Mouse (Mus musculus): ENCODE measurements around the gene Myog. TPM values are rescaled to one million over a fixed set of nuclear protein-coding genes. Genes with fewer than 3 reads are reported as not detected.
A peak's percentile ranks its signal among the peaks of the same experiment; 100 is the strongest.

The Myog gene
- polyA plus RNA-seq, 1 experiment = not detected

- Histone ChIP-seq H3K27ac (ENCODE audit: insufficient read depth, low read length) (peak overlapping the region; percentile 97), H3K4me1 (ENCODE audit: control insufficient read depth, insufficient read depth, low read length) (peaks cover 64% of the 10 kb centered on the region), H3K4me3 (replicated peaks; ENCODE audit: insufficient read depth, low read depth, low read length) (peak overlapping the region; percentile 21), H3K27me3 (ENCODE audit: control insufficient read depth, insufficient read depth, low read length) (no peaks in the 10 kb centered on the region)
- WGBS = 51% methylated on average over 11 of the region's 11 CpGs
- TF ChIP-seq POLR2A (IDR thresholded peaks at IDR 0.05; ENCODE audit: borderline replicate concordance, insufficient read depth, low read length) = no peak
- no peak for TF ChIP-seq CTCF (IDR thresholded peaks at IDR 0.05; ENCODE audit: borderline replicate concordance, insufficient read depth, low read depth, low read length)
- DNase-seq = peak; percentile 50 to 59
These were observed 47.3 kb downstream of the Myog start for GRCm38 (mm10) chr1:134336958-134337710.

GRCm38 (mm10) chr1:134339162-134339561 is 49.4 kb downstream of the Myog start:
- TF ChIP-seq POLR2A (IDR thresholded peaks at IDR 0.05; ENCODE audit: borderline replicate concordance, insufficient read depth, low read length) (no peak), CTCF (IDR thresholded peaks at IDR 0.05; ENCODE audit: borderline replicate concordance, insufficient read depth, low read depth, low read length) (no peak)
- peak overlapping the region; percentile 37; the same call in 1 of the 2 replicates for H3K27ac ChIP-seq (ENCODE audit: insufficient read depth, low read length)
- H3K4me1 ChIP-seq (ENCODE audit: control insufficient read depth, insufficient read depth, low read length) = peaks cover 45% of the 10 kb centered on the region
- 68% methylated on average over 7 of the region's 7 CpGs for WGBS
- H3K4me3 ChIP-seq (replicated peaks; ENCODE audit: insufficient read depth, low read depth, low read length) = no peak overlapping the region
- DNase-seq = no peak
- no peaks in the 10 kb centered on the region for H3K27me3 ChIP-seq (ENCODE audit: control insufficient read depth, insufficient read depth, low read length)

DNA sequence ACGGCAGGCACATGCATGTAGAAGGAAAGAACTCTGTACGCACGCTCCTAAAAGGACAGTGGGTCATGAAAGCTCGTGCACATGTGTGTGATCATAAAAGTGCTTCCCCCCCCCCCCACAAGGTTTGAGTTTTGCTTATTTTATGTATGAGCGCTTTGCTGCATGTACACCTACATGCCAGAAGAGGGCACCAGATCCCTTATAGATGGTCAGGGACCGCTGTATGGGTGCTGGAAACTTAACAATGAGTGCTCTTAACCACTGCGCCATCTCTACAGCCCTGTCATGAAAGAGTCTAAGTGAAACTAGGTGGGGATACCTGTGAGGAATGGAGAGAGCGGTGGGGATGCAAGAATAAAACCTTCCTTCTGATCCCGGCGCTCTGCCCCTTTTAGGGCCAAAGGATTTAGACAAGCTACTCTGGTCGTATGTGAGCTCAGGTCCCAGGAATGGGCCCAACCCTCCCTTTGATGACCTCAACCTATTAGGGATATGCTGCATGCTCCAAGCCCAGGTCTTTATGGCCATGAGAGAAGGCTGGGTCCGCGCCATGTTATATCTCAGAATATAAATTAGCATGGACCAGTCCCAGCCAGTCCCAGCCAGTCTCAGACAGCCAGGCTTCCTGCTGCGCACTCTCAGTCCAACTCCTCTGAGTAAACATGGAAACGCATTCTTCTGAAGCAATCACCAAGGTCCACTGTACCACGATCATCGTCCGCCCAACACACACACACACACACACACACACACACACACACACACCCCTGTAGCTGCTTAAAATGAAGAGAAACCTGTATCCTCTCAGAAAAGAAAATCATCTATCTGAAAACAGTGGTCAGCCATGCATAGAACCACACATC is 50.2 kb downstream of the Myog start:
- WGBS = 71% methylated on average over 18 of the region's 18 CpGs
- H3K4me3 ChIP-seq (replicated peaks; ENCODE audit: insufficient read depth, low read depth, low read length) = peak overlapping the region; percentile 10
- H3K4me1 ChIP-seq (ENCODE audit: control insufficient read depth, insufficient read depth, low read length) = peaks cover 37% of the 10 kb centered on the region
- TF ChIP-seq CTCF (IDR thresholded peaks at IDR 0.05; ENCODE audit: borderline replicate concordance, insufficient read depth, low read depth, low read length) = 0 out of 2 replicates have a peak, but pooled peaks have one; percentile 32
- TF ChIP-seq POLR2A (IDR thresholded peaks at IDR 0.05; ENCODE audit: borderline replicate concordance, insufficient read depth, low read length) = no peak
- H3K27ac ChIP-seq (ENCODE audit: insufficient read depth, low read length) = peak overlapping the region; percentile 45
- peak in 1 of 2 experiments; percentile 31 for DNase-seq
- H3K27me3 ChIP-seq (ENCODE audit: control insufficient read depth, insufficient read depth, low read length) = no peaks in the 10 kb centered on the region

DNA sequence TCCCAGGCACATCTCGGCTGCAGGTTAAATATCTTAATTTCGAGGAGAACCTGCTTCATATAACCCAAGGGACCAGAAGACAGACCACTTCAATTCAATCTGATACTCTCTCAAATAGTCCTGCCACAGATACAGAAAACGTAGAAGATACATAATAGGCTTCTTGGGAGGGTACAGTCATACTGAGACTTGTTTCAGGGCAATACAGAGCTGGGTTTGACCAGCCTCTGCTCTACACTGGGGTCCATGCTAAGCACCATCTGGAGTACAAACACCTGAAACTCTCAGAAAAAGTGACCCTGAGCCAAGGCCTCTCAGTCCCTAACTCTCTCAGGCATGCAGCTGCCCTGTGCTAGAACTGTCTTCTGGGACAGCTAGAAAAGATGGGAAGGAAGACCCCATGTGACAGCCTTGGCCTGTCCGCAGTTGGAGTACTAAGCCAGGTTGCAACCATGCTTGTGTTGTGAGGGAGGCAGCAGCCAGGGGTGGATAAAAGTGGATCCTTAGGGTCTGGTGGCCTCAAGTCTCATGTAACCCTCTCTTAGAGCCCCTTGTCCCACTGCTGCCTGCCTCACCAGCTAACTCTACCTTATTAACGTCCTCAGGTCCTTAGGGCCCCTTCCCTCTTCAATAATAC is 52.0 kb downstream of the Myog start:
- Histone ChIP-seq H3K27me3 (ENCODE audit: control insufficient read depth, insufficient read depth, low read length) (no peaks in the 10 kb centered on the region), H3K27ac (ENCODE audit: insufficient read depth, low read length) (peak overlapping the region; percentile 94), H3K4me3 (replicated peaks; ENCODE audit: insufficient read depth, low read depth, low read length) (peak overlapping the region; percentile 86), H3K4me1 (ENCODE audit: control insufficient read depth, insufficient read depth, low read length) (peaks cover 28% of the 10 kb centered on the region)
- no peak for TF ChIP-seq POLR2A (IDR thresholded peaks at IDR 0.05; ENCODE audit: borderline replicate concordance, insufficient read depth, low read length)
- no peak for DNase-seq
- 13% methylated on average over 5 of the region's 5 CpGs for WGBS

Other genes with a start within 250 kb of the Myog start
- 11.9 and 15.3 TPM in 2 replicates for gene Btg2, start 210.9 kb upstream of the Myog start, polyA plus RNA-seq (2012; rRNA removed)
- not detected in 2 replicates for gene Chit1, start 178.7 kb upstream of the Myog start, polyA plus RNA-seq (2012; rRNA removed)
- gene Chil1, start 107.8 kb upstream of the Myog start, polyA plus RNA-seq (2012; rRNA removed) = 19.8 and 24.2 TPM in 2 replicates
- gene Mybph, start 96.5 kb upstream of the Myog start, polyA plus RNA-seq (2012; rRNA removed) = 0.14 and 0.18 TPM in 2 replicates
- gene Adora1, start 54.6 kb upstream of the Myog start, polyA plus RNA-seq (2012; rRNA removed) = 154 and 160 TPM in 2 replicates
- 192 and 220 TPM in 2 replicates for gene Ppfia4, start 42.9 kb downstream of the Myog start, polyA plus RNA-seq (2012; rRNA removed)
- gene Tmem183a, start 72.0 kb downstream of the Myog start, polyA plus RNA-seq (2012; rRNA removed) = 66.2 and 68.4 TPM in 2 replicates
- not detected in 2 replicates for gene 4933406M09Rik, start 96.0 kb downstream of the Myog start, polyA plus RNA-seq (2012; rRNA removed)
- gene Cyb5r1, start 115.6 kb downstream of the Myog start, polyA plus RNA-seq (2012; rRNA removed) = 22.3 and 23.0 TPM in 2 replicates
- gene Adipor1, start 125.4 kb downstream of the Myog start, polyA plus RNA-seq (2012; rRNA removed) = 68.1 and 70.2 TPM in 2 replicates
- gene Klhl12, start 165.5 kb downstream of the Myog start, polyA plus RNA-seq (2012; rRNA removed) = 29.8 and 30.7 TPM in 2 replicates
- gene Rabif, start 204.7 kb downstream of the Myog start, polyA plus RNA-seq (2012; rRNA removed) = 33.5 and 33.9 TPM in 2 replicates